Mouse (Mus musculus) WW6 (cell line): ENCODE measurements around the gene Slc22a17.
A peak's percentile ranks its signal among the peaks of the same experiment; 100 is the strongest.

ENCODE experiments used
- DNase-seq: peaks from one replicate; pipeline ENCODE4 v3.0.0-alpha.2; 2013; ENCODE audit warnings: low read depth, low spot score

Slc22a17 gene

GRCm38 (mm10) chr14:54900383-54900782 is 12.5 kb downstream of the Slc22a17 start:
- no peak for DNase-seq

DNA sequence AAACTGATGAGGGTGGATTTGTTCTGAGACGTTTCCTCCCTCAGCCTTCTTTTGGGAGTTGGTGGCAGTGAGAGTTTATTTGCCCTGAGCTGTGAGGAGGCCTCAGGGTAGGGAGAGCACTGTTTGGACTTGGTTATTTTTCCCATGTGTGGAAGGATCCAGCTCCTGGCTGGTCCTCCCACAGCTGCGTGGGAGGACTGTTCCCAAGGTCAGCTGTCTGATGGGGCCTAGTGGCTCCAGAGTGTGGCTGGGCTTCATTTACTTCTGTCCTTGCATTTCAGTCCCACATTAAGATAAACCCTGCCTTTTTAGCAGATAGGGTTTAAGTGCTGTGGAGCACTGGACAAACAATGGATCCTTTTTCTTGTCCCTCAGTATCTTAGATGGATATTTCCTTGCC is 15.5 kb downstream of the Slc22a17 start:
- DNase-seq: no peak

DNA sequence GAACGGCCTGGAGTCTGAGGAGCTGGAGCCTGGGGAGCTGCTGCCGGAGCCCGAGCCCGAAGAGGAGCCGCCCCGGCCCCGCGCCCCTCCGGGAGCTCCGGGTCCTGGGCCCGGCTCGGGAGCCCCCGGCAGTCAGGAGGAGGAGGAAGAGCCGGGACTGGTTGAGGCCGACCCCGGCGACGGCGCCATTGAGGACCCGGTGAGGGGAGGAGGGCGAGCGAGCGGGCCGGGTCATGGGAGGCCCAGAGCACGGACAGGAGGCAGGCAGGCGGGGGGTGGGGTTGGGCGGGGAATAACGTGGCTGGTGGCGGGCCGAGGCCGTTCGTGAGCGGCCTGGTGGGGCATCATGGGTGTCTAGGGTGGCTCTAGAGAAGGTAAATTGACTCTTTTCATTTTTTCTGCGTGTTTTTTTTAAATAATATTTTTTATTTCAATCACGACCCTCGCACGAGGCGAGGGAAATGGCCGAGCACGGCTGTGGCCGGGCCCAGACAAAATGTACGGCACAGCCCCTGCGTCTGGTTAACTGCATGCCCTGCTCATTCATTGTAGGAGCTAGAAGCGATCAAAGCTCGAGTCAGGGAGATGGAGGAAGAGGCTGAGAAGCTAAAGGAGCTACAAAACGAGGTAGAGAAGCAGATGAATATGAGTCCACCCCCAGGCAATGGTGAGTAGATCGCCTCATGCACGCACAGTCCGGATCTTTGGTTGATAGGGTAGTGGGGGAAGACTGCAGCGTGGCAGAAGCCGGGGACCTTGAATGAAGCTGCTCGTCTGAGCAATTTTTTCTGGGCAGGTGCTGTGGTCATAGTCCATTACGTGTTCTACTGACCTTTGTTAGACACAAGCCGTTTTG is 18.4 kb downstream of the Slc22a17 start:
- DNase-seq: no peak

DNA sequence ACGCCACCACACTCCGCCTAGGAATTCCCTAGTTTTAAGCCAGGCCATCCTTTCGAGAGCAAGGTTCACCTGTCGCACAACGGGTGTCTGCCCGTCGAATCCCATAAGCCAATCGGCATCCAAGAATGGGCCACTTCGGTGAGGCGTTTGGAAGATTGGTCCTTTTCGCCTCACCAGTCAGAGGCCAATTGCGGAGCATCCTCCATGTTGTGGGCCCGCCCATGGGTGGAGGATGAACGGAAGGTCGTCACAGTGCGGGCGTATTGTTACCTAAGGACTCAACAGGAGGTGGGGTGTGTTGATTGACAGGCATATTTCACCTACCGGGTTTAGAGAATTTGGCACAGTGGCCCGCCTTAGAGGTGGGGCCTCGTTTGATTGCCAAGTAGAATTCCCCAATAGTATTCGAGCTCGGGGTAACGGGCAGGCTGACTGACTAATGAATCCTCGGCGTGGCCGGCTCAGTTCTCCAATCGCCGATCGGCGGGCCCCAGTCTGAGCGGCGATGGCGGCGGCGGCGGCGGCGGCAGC is 19.2 kb downstream of the Slc22a17 start:
- peak; percentile 98 for DNase-seq

GRCm38 (mm10) chr14:54892200-54892599 is 20.7 kb downstream of the Slc22a17 start, which contains the start of gene Pabpn1:
Gene Pabpn1 (plus strand): TSS chr14:54892500.
- no peak for DNase-seq

DNA sequence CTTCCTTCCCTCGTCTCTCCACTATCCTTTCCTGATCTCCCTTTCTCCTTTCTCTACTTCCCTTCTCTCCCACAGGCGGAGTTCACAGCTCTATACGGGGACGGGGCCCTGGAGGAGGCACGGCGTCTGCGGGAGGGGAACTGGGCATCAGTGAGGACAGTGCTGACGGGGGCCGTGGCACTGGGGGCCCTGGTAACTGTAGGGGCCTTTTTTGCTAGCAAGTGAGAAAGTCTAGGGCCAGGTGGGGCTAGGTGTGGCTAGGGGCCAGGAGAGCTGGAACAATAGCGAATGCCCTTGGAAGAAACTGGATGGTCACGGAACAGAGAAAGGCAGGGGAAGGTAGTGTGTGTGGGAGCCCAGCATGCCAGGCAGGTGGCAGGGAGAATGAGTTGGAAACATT is 27.6 kb downstream of the Slc22a17 start:
- DNase-seq: no peak

DNA sequence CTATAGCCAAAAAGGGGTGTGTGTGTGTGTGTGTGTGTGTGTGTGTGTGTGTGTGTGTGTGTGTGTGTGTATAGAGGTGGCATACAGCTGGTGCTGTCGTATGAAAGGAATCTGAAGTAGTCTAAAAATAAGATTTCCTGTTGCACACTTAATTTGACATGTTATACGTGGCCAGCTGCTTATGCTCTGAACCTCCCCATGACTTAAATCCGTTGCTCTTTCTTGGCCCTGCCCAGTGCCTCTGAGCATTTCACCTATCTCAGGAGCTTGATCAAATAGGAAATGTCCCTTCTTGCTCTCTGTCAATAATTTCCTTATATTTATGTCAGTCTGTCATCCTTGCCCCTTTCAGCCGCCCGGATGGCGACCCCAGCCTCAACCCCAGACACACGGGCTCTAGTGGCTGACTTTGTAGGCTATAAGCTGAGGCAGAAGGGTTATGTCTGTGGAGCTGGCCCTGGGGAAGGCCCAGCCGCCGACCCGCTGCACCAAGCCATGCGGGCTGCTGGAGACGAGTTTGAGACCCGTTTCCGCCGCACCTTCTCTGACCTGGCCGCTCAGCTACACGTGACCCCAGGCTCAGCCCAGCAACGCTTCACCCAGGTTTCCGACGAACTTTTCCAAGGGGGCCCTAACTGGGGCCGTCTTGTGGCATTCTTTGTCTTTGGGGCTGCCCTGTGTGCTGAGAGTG is 28.8 kb downstream of the Slc22a17 start:
- no peak for DNase-seq

DNA sequence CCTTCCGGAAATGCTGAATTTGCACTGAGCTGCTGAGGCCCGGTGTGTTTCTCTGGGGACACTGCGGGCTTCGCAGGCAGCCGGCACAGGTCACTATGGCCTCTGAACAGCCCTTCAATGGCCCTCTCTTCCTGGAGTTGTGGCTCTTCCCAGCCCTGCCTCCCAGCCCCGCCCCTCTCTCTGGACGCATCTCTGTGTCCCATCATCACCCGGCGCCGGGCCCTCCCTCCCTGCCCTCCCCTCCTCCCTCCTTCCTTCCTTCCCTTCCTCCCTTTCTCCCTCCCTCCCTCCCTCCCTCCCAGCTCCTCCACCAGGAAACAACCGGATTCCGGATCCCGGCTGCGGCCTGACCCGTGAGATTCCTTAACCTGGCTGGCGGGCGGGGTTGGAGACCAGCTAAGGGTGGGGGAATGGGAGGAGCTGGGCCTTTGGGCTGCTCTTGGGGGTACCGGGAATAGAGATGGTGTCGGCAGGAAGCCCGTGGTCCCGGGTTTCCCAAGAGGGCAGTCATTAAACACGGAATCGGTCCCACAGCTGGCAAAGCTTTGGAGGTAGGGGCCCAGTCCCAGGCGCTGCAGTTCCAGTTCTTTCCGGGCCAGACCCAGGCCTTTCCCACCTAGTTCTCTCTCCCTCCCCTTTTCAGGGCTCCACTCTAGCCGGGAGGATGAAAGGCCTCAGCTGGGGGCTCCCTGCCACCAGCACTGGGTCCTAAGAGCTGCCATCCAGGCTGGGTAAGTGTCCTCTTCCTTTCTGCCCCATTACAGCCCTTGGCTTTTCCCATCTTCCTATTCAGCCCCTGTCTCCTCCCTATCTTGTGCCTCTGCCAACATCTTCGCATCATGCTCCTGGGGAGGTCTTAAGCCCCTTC is 29.5 kb downstream of the Slc22a17 start, which contains the start of the genes Bcl2l2 and Gm20521:
Bcl2l2 (plus strand) TSS at position 224 of the 868 bp plus-strand sequence.
Gm20521 (plus strand) TSS at position 288 of the 868 bp plus-strand sequence.
- no peak for DNase-seq

DNA sequence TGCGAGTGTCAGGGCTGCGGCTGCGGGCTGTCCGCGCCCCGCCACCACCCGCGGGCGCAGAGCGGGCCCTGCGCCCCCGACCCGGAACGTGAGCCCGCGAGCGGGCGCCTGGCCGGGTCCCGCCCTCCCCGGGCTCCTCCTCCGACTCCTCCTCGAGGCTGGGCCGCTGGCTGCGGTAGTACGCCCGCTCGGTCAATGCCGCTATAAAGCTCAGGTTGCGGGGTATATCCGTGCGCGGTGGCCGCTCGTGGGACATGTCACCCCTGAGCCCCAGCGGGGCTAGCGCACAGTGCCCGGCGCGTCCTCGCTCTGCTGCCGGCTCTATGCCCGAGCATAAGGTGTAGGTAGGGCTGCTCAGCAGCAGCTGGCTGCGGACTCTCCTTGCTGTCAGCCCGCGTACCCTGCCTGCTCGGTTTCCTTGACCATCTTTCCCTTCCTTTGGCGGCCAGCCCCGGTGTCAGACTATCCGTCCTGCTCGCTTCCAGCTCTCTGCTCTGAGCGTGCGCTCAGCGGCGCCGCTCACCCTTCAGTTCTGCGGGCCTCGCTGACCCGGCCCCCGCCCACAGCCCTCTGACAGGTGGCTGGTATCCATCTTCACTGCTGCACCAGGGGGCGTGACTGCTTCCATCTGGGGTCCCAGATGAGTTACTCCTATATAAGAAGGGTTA is 35.8 kb downstream of the Slc22a17 start, which contains the start of gene Ppp1r3e:
Ppp1r3e (minus strand) TSS at position 503 of the 668 bp plus-strand sequence.
- no peak for DNase-seq

- no peak for DNase-seq
These were observed 36.3 kb downstream of the Slc22a17 start for GRCm38 (mm10) chr14:54876539-54877047.

DNA sequence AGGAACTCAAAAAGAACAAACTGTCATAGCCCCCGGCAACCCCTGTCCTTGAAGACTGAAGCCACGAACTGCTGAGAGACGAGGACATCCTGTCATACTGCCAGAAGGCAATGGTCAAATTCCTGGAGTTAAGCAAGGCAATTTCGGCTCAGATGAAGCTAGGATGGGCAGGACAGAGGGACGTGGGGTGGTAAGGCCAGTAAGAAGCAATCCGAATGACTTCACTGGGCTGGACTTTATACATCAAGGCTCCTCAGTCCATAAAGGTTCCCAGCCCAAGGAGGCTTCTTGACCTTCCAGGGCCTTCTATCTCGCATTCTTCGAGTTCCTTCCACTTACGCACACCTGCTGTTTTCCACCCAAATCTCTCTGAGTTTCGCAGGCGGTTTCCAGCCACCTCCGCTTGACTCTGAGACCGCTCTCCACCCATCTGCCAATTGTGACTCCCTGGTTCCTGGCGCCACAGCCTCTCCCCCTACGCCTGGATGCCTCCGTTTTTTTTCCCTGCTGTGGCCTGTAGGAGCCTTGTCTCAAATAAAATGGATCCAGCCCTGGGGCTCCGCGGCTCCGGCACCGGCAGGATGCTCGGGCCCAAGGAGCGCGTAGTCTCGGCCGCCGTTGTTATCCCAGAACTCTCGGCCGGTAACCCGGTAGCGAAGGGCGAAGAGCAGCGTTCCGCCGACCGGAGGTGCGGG is 36.9 kb downstream of the Slc22a17 start:
- no peak for DNase-seq

DNA sequence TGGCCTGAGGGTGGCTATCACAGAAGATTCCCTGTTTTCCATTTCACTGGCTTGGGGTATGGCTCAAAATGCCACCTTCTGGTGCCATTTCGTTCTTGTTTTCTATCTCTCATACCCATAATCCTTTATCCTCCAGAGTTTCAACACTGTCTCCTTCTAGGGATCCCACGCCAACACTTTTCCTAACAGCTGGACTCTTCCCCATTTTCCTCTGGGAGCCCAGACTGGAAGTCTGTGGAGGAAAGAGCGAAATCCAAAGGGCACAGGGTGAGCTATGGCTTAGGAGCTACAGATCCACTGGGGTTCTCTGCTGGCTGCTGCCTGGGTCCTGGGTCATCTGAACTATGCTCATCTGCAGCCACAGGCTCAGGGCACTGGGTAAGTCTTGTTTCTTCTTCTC is 38.8 kb downstream of the Slc22a17 start:
- DNase-seq: no peak

- no peak for DNase-seq
These were observed 42.1 kb downstream of the Slc22a17 start, which contains the start of gene Homez for GRCm38 (mm10) chr14:54870861-54871260. Gene Homez (minus strand): TSS chr14:54870961.

DNA sequence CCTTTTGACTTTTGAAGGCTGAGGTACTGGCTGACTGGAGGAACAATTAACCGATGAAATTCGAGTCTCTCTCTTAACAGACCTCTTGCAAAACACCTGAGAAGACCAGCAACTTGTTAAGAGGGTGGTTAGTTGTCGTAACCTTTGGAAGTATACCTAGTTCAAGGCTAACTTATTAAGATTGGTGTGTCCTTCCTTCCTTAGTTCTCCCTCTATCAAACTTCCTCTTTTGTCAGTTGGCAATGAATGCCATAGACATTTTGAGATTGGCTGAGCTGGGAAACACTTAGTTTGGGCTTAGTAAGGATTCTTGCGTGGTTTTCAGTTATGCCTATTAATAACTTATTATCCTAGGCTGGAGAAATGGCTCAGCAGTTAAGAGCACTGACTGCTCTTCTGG is 44.9 kb downstream of the Slc22a17 start:
- no peak for DNase-seq

- peak; percentile 45 for DNase-seq
These were observed 46.0 kb downstream of the Slc22a17 start for GRCm38 (mm10) chr14:54866936-54867335.

DNA sequence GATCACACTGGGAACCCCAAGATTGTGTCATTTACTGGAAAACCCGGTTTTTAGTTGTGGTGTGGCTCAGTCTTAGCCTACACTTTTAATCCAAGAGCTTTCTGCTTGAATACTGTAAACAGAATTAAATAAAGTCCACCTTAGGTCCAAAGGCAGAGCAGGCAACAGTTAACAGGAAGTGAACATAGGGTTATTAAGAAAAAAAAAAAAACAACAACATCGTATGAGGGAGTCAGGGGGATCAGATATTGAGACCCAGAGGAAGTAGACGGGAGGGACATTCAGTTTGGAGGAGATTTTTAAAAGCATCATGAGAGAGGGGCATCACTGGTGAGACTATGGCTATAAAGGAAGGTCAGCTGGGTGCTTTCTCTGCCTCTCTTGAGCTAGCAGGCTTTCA is 46.7 kb downstream of the Slc22a17 start:
- no peak for DNase-seq

DNA sequence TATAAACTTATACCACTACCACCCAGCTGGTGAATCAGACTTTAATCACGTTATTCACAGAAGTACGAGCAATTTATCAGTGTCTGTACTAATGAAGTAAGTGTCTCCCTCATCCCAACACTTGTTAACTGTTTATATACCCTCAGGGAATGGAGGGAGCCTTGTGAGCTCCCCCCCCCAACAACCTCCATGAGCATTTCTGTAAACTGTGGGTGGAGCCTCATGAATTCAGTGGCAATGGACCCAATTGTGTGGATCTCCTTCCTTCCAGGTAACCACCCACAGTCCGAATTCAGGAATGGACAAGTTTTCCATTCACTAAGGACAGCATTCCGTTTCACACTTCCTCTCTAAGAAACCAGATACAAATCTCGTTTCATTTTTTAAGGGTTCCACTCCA is 47.3 kb downstream of the Slc22a17 start:
- DNase-seq: no peak

DNA sequence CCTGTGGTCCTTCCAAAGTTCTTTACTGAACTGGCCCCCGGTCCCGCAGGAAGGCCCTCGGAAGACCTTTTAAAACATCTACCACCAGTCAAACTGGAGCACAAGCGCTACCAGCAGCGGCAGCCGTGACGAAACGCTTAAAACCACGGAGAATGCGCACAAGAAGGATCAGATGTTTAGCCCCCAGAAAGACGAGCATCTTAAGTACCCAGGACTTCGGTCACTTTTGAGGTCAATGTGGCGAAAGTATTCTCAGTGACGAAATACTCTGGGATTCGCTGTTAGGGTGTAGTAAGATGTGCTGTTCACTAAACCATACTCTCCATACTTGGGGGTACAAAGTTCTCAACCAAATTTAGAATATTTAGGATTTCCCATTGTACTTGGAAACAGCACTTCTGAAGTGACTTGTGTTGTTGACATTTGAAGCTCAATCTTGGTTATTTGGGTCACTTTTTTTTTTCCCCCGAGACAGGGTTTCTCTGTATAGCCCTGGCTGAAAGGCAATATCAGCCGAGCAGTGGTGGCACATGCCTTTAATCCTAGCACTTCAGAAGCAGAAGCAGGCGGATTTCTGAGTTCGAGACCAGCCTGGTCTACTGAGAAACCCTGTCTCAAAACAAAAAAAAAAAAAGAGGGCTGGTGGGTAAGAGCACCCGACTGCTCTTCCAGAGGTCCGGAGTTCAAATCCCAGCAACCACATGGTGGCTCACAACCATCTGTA is 48.5 kb downstream of the Slc22a17 start:
- no peak for DNase-seq
